Mouse (Mus musculus): Measurements from ENCODE around the gene Cenpb.

The Cenpb gene

GRCm38 (mm10) chr2:131138760-131139159 lies 41.1 kb downstream of the Cenpb start:
- 88% methylated on average over 7 of the region's 7 CpGs for WGBS

- 87% methylated on average over 4 of the region's 4 CpGs for WGBS
These were observed 41.6 kb downstream of the Cenpb start for GRCm38 (mm10) chr2:131138296-131138695.

GRCm38 (mm10) chr2:131135521-131136139 lies 44.2 kb downstream of the Cenpb start:
- WGBS: 89% methylated on average over 11 of the region's 11 CpGs

- WGBS: 71% methylated on average over 8 of the region's 8 CpGs
These were observed 45.0 kb downstream of the Cenpb start for GRCm38 (mm10) chr2:131134826-131135400.

- 65% methylated on average over 1 of the region's 1 CpGs for WGBS
These were observed 45.5 kb downstream of the Cenpb start for GRCm38 (mm10) chr2:131134381-131134780.

GRCm38 (mm10) chr2:131132930-131133547 lies 46.8 kb downstream of the Cenpb start, which contains the start of gene Gm11037:
TSS of gene Gm11037 (plus strand) at chr2:131133497.
- whole genome bisulfite sequencing: 81% methylated on average over 9 of the region's 9 CpGs

- 82% methylated on average over 10 of the region's 10 CpGs for WGBS
These were observed 47.6 kb downstream of the Cenpb start for GRCm38 (mm10) chr2:131132111-131132888.

GRCm38 (mm10) chr2:131130849-131131248 lies 49.0 kb downstream of the Cenpb start:
- 82% methylated on average over 2 of the region's 2 CpGs for WGBS

- 80% methylated on average over 5 of the region's 5 CpGs for WGBS
These were observed 50.0 kb downstream of the Cenpb start for GRCm38 (mm10) chr2:131129836-131130235.

GRCm38 (mm10) chr2:131128636-131129157 lies 51.2 kb downstream of the Cenpb start:
- 76% methylated on average over 3 of the region's 3 CpGs for WGBS

- WGBS: 88% methylated on average over 5 of the region's 5 CpGs
These were observed 51.7 kb downstream of the Cenpb start for GRCm38 (mm10) chr2:131128211-131128610.

- 13% methylated on average over 28 of the region's 28 CpGs for WGBS
These were observed 52.6 kb downstream of the Cenpb start, which contains the start of gene Hspa12b for GRCm38 (mm10) chr2:131127161-131127730. TSS of gene Hspa12b (plus strand) at chr2:131127280.

GRCm38 (mm10) chr2:131125964-131126815 lies 53.7 kb downstream of the Cenpb start:
- WGBS: 75% methylated on average over 9 of the region's 9 CpGs

Measured in cerebral cortex, adult 2 months (tissue).